Mouse (Mus musculus) heart, postnatal 0 days (tissue): ENCODE results near the gene Vwa5b2. TPM values are rescaled to one million over a fixed set of nuclear protein-coding genes. Genes with fewer than 3 reads are reported as not detected.

ENCODE experiments used
- ATAC-seq: fragments of 200-750 bp; cut with Nextera tagmentation; 2 replicates; pipeline ENCODE4 v1.8.0; 2017; ENCODE audit warnings: low read depth, moderate number of reproducible peaks, moderate library complexity; ENCODE audit not compliant: insufficient read depth
- DNase-seq: peaks from one replicate; pipeline ENCODE4 v3.0.0-alpha.2; 2016; ENCODE audit warnings: low spot score
- H3K27ac ChIP-seq: fragments of 300-500 bp; sonication (generic); 2 replicates; pipeline ENCODE4 v1.5.1; 2014; ENCODE audit warnings: low read depth, mild to moderate bottlenecking
- H3K27me3 ChIP-seq: fragments of 300-500 bp; sonication (generic); 2 replicates; pipeline ENCODE4 v1.6.1; 2014; ENCODE audit warnings: low read length, mixed read lengths; ENCODE audit not compliant: control insufficient read depth, insufficient read depth
- H3K36me3 ChIP-seq: fragments of 300-500 bp; sonication (generic); replicated peaks from 2 replicates; pipeline ENCODE4 v1.6.1; 2014; ENCODE audit warnings: low read length, mixed read lengths; ENCODE audit not compliant: control insufficient read depth, insufficient read depth
- H3K4me1 ChIP-seq: fragments of 300-500 bp; sonication (generic); 2 replicates; pipeline ENCODE4 v1.6.1; 2014; ENCODE audit warnings: antibody characterized with exemption; ENCODE audit not compliant: control insufficient read depth, insufficient read depth
- H3K4me2 ChIP-seq: fragments of 300-500 bp; sonication (generic); 2 replicates; pipeline ENCODE4 v1.6.1; 2014; ENCODE audit warnings: low read depth, mild to moderate bottlenecking, low read length, moderate library complexity
- H3K4me3 ChIP-seq: fragments of 300-500 bp; sonication (generic); 2 replicates; pipeline ENCODE4 v1.5.1; 2014; ENCODE audit warnings: low read depth, low read length
- H3K9ac ChIP-seq: fragments of 300-500 bp; sonication (generic); replicated peaks from 2 replicates; pipeline ENCODE4 v1.6.1; 2014; ENCODE audit warnings: low read depth, low read length, mixed read lengths
- H3K9me3 ChIP-seq: fragments of 300-500 bp; sonication (generic); replicated peaks from 2 replicates; pipeline ENCODE4 v1.6.1; 2016; ENCODE audit warnings: low read length; ENCODE audit not compliant: control insufficient read depth
- CTCF ChIP-seq: IDR thresholded peaks from 2 replicates; pipeline ENCODE4 v1.5.1; 2016; ENCODE audit warnings: antibody characterized with exemption, control low read depth, low read depth
- EP300 ChIP-seq: IDR thresholded peaks from 2 replicates; pipeline ENCODE4 v1.6.1; 2016; ENCODE audit warnings: antibody characterized with exemption, low read depth
- WGBS: fragments of 180-500 bp; shearing (Covaris S2); extraction: QIAGEN DNeasy Blood & Tissue Kit; methylation state at CpG from one replicate; pipeline ENCODE4 v1.1.7; 2014; 5-methylcytosine and 5-hydroxymethylcytosine counted together
- polyA plus RNA-seq: library from polyadenylated mRNA; unstranded; fragments of >200 nt; fragmentation: Nextera tagmentation; extraction: Ambion mirVana; gene quantifications from 2 replicates; pipeline ENCODE4 v1.2.1, GENCODE M21; 2015
- total RNA-seq: library from RNA; depleted of rRNA; stranded (reverse); fragments of >200 nt; gene quantifications from 2 replicates; pipeline ENCODE4 v1.2.3, GENCODE M21; 2014; ENCODE audit warnings: low replicate concordance

Gene Vwa5b2
- total and polyA plus RNA-seq, 2 experiments from 2014 or later = 0.46 TPM; not detected in 1

- no peak for ATAC-seq
- H3K36me3 ChIP-seq = no peaks in the 10 kb centered on the region
- TF ChIP-seq EP300 (no peak), CTCF (no peak)
- H3K4me3 ChIP-seq = no peak overlapping the region
- H3K9ac ChIP-seq = no peak overlapping the region
- DNase-seq = no peak
- no peaks in the 10 kb centered on the region for H3K9me3 ChIP-seq
- peaks cover 5% of the 10 kb centered on the region; the same call in 1 of the 2 replicates for H3K4me1 ChIP-seq
- H3K4me2 ChIP-seq = no peak overlapping the region
- no peak overlapping the region for H3K27ac ChIP-seq
- WGBS = 66% methylated on average over 7 of the region's 7 CpGs
- peaks cover 44% of the 10 kb centered on the region for H3K27me3 ChIP-seq
These were observed 5.9 kb downstream of the Vwa5b2 start for GRCm38 (mm10) chr16:20595060-20595673.

GRCm38 (mm10) chr16:20595737-20596136, 6.5 kb downstream of the Vwa5b2 start:
- H3K4me3 ChIP-seq = no peak overlapping the region
- ATAC-seq = no peak
- no peak overlapping the region for H3K4me2 ChIP-seq
- H3K27ac ChIP-seq = no peak overlapping the region
- no peaks in the 10 kb centered on the region for H3K9me3 ChIP-seq
- no peak for DNase-seq
- H3K4me1 ChIP-seq = no peaks in the 10 kb centered on the region; the same call in 1 of the 2 replicates
- peaks cover 38% of the 10 kb centered on the region for H3K27me3 ChIP-seq
- H3K36me3 ChIP-seq = no peaks in the 10 kb centered on the region
- WGBS = 76% methylated on average over 4 of the region's 4 CpGs
- no peak overlapping the region for H3K9ac ChIP-seq
- TF ChIP-seq CTCF (no peak), EP300 (no peak)

- no peak overlapping the region for H3K4me3 ChIP-seq
- TF ChIP-seq CTCF (no peak), EP300 (no peak)
- H3K36me3 ChIP-seq = no peaks in the 10 kb centered on the region
- no peak for DNase-seq
- H3K27ac ChIP-seq = no peak overlapping the region
- H3K4me2 ChIP-seq = no peak overlapping the region
- WGBS = 54% methylated on average over 7 of the region's 7 CpGs
- no peak for ATAC-seq
- no peak overlapping the region for H3K9ac ChIP-seq
- peaks cover 27% of the 10 kb centered on the region for H3K27me3 ChIP-seq
- no peaks in the 10 kb centered on the region for H3K4me1 ChIP-seq
- no peaks in the 10 kb centered on the region for H3K9me3 ChIP-seq
These were observed 7.6 kb downstream of the Vwa5b2 start for GRCm38 (mm10) chr16:20596687-20597441.

- 51% methylated on average over 5 of the region's 5 CpGs for WGBS
- H3K4me1 ChIP-seq = no peaks in the 10 kb centered on the region
- no peak overlapping the region for H3K4me3 ChIP-seq
- no peak overlapping the region for H3K9ac ChIP-seq
- no peak overlapping the region for H3K4me2 ChIP-seq
- ATAC-seq (no peak), DNase-seq (no peak)
- H3K27me3 ChIP-seq = 0 out of 2 replicates have a peak, but pooled peaks cover 7% of the 10 kb centered on the region
- no peak overlapping the region for H3K27ac ChIP-seq
- no peak for TF ChIP-seq EP300
- no peak for TF ChIP-seq CTCF
- H3K36me3 ChIP-seq = peaks cover 7% of the 10 kb centered on the region
- no peaks in the 10 kb centered on the region for H3K9me3 ChIP-seq
These were observed 11.2 kb downstream of the Vwa5b2 start for GRCm38 (mm10) chr16:20600511-20600910.

GRCm38 (mm10) chr16:20604705-20605104, 15.4 kb downstream of the Vwa5b2 start:
- TF ChIP-seq EP300 = no peak
- DNase-seq (no peak), ATAC-seq (no peak)
- H3K4me2 ChIP-seq = no peak overlapping the region
- H3K27ac ChIP-seq = no peak overlapping the region
- no peak overlapping the region for H3K4me3 ChIP-seq
- peaks cover under 1% of the 10 kb centered on the region for H3K4me1 ChIP-seq
- H3K27me3 ChIP-seq = no peaks in the 10 kb centered on the region
- H3K9ac ChIP-seq = no peak overlapping the region
- H3K36me3 ChIP-seq = peaks cover 30% of the 10 kb centered on the region
- WGBS = 56% methylated on average over 9 of the region's 9 CpGs
- H3K9me3 ChIP-seq = no peaks in the 10 kb centered on the region
